Mouse (Mus musculus): ENCODE data around the gene Rai1. TPM values are rescaled to one million over a fixed set of nuclear protein-coding genes. Genes with fewer than 3 reads are reported as not detected.

Rai1 gene
- polyA plus RNA-seq, 1 experiment, result 5.2 TPM

- H3K27me3 ChIP-seq (ENCODE audit: control insufficient read depth, insufficient read depth, low read length), result no peaks in the 10 kb centered on the region
- no peaks in the 10 kb centered on the region for H3K36me3 ChIP-seq (ENCODE audit: control insufficient read depth, insufficient read depth, low read length)
- H3K4me3 ChIP-seq (ENCODE audit: control insufficient read depth, low read depth, low read length), result no peak overlapping the region
- no peak for TF ChIP-seq POLR2A (IDR thresholded peaks at IDR 0.05; ENCODE audit: control insufficient read depth, low read depth, low read length)
- TF ChIP-seq CTCF (IDR thresholded peaks at IDR 0.05; ENCODE audit: control insufficient read depth, insufficient read depth, insufficient replicate concordance, low read depth, low read length), result no peak
- H3K27ac ChIP-seq (ENCODE audit: control insufficient read depth, insufficient read depth, low read depth, low read length), result no peak overlapping the region
- no peaks in the 10 kb centered on the region for H3K4me1 ChIP-seq (ENCODE audit: control insufficient read depth, insufficient read depth, low read length)
Measured at GRCm38 (mm10) chr11:60233235-60233634, 128.4 kb downstream of the Rai1 start.

- Histone ChIP-seq H3K36me3 (ENCODE audit: control insufficient read depth, insufficient read depth, low read length) (no peaks in the 10 kb centered on the region), H3K27me3 (ENCODE audit: control insufficient read depth, insufficient read depth, low read length) (no peaks in the 10 kb centered on the region), H3K27ac (ENCODE audit: control insufficient read depth, insufficient read depth, low read depth, low read length) (no peak overlapping the region), H3K4me3 (ENCODE audit: control insufficient read depth, low read depth, low read length) (no peak overlapping the region), H3K4me1 (ENCODE audit: control insufficient read depth, insufficient read depth, low read length) (no peaks in the 10 kb centered on the region)
- TF ChIP-seq POLR2A (IDR thresholded peaks at IDR 0.05; ENCODE audit: control insufficient read depth, low read depth, low read length) (no peak), CTCF (IDR thresholded peaks at IDR 0.05; ENCODE audit: control insufficient read depth, insufficient read depth, insufficient replicate concordance, low read depth, low read length) (no peak)
Measured at GRCm38 (mm10) chr11:60235351-60235750, 130.5 kb downstream of the Rai1 start.

- Histone ChIP-seq H3K4me1 (ENCODE audit: control insufficient read depth, insufficient read depth, low read length) (no peaks in the 10 kb centered on the region), H3K27ac (ENCODE audit: control insufficient read depth, insufficient read depth, low read depth, low read length) (no peak overlapping the region), H3K36me3 (ENCODE audit: control insufficient read depth, insufficient read depth, low read length) (no peaks in the 10 kb centered on the region), H3K4me3 (ENCODE audit: control insufficient read depth, low read depth, low read length) (no peak overlapping the region), H3K27me3 (ENCODE audit: control insufficient read depth, insufficient read depth, low read length) (no peaks in the 10 kb centered on the region)
- TF ChIP-seq POLR2A (IDR thresholded peaks at IDR 0.05; ENCODE audit: control insufficient read depth, low read depth, low read length) (no peak), CTCF (IDR thresholded peaks at IDR 0.05; ENCODE audit: control insufficient read depth, insufficient read depth, insufficient replicate concordance, low read depth, low read length) (no peak)
Measured at GRCm38 (mm10) chr11:60240509-60240908, 135.7 kb downstream of the Rai1 start.

GRCm38 (mm10) chr11:60244503-60245143, 139.8 kb downstream of the Rai1 start:
- Histone ChIP-seq H3K4me3 (ENCODE audit: control insufficient read depth, low read depth, low read length) (no peak overlapping the region), H3K27ac (ENCODE audit: control insufficient read depth, insufficient read depth, low read depth, low read length) (no peak overlapping the region), H3K4me1 (ENCODE audit: control insufficient read depth, insufficient read depth, low read length) (0 out of 2 replicates have a peak, but pooled peaks cover 2% of the 10 kb centered on the region), H3K36me3 (ENCODE audit: control insufficient read depth, insufficient read depth, low read length) (no peaks in the 10 kb centered on the region), H3K27me3 (ENCODE audit: control insufficient read depth, insufficient read depth, low read length) (no peaks in the 10 kb centered on the region)
- TF ChIP-seq POLR2A (IDR thresholded peaks at IDR 0.05; ENCODE audit: control insufficient read depth, low read depth, low read length), result no peak
- no peak for TF ChIP-seq CTCF (IDR thresholded peaks at IDR 0.05; ENCODE audit: control insufficient read depth, insufficient read depth, insufficient replicate concordance, low read depth, low read length)

GRCm38 (mm10) chr11:60246077-60246476, 141.3 kb downstream of the Rai1 start:
- no peaks in the 10 kb centered on the region for H3K27me3 ChIP-seq (ENCODE audit: control insufficient read depth, insufficient read depth, low read length)
- no peaks in the 10 kb centered on the region for H3K36me3 ChIP-seq (ENCODE audit: control insufficient read depth, insufficient read depth, low read length)
- H3K27ac ChIP-seq (ENCODE audit: control insufficient read depth, insufficient read depth, low read depth, low read length), result no peak overlapping the region
- no peak for TF ChIP-seq POLR2A (IDR thresholded peaks at IDR 0.05; ENCODE audit: control insufficient read depth, low read depth, low read length)
- TF ChIP-seq CTCF (IDR thresholded peaks at IDR 0.05; ENCODE audit: control insufficient read depth, insufficient read depth, insufficient replicate concordance, low read depth, low read length), result no peak
- H3K4me3 ChIP-seq (ENCODE audit: control insufficient read depth, low read depth, low read length), result no peak overlapping the region
- H3K4me1 ChIP-seq (ENCODE audit: control insufficient read depth, insufficient read depth, low read length), result 0 out of 2 replicates have a peak, but pooled peaks cover 2% of the 10 kb centered on the region

GRCm38 (mm10) chr11:60247753-60248550, 143.1 kb downstream of the Rai1 start:
- Histone ChIP-seq H3K4me3 (ENCODE audit: control insufficient read depth, low read depth, low read length) (no peak overlapping the region), H3K36me3 (ENCODE audit: control insufficient read depth, insufficient read depth, low read length) (no peaks in the 10 kb centered on the region), H3K27ac (ENCODE audit: control insufficient read depth, insufficient read depth, low read depth, low read length) (no peak overlapping the region), H3K4me1 (ENCODE audit: control insufficient read depth, insufficient read depth, low read length) (0 out of 2 replicates have a peak, but pooled peaks cover 2% of the 10 kb centered on the region), H3K27me3 (ENCODE audit: control insufficient read depth, insufficient read depth, low read length) (no peaks in the 10 kb centered on the region)
- TF ChIP-seq POLR2A (IDR thresholded peaks at IDR 0.05; ENCODE audit: control insufficient read depth, low read depth, low read length) (no peak), CTCF (IDR thresholded peaks at IDR 0.05; ENCODE audit: control insufficient read depth, insufficient read depth, insufficient replicate concordance, low read depth, low read length) (no peak)

Other genes starting within 250 kb of the Rai1 start
- 74.5 and 78.5 TPM in 2 replicates for gene Med9, start 156.8 kb upstream of the Rai1 start, polyA plus RNA-seq (2012; rRNA removed)
- gene Rasd1, start 140.1 kb upstream of the Rai1 start, polyA plus RNA-seq (2012; rRNA removed), result 7.8 and 8.9 TPM in 2 replicates
- gene Pemt, start 58.5 kb upstream of the Rai1 start, polyA plus RNA-seq (2012; rRNA removed), result 40.0 and 41.5 TPM in 2 replicates
- gene Srebf1, start 117.6 kb downstream of the Rai1 start, polyA plus RNA-seq (2012; rRNA removed), result 13.2 and 18.5 TPM in 2 replicates
- 18.5 and 22.3 TPM in 2 replicates for gene Tom1l2, start 247.9 kb downstream of the Rai1 start, polyA plus RNA-seq (2012; rRNA removed)
- gene Drc3, start 248.3 kb downstream of the Rai1 start, polyA plus RNA-seq (2012; rRNA removed), result 62.2 and 70.2 TPM in 2 replicates